Mouse (Mus musculus): Measurements from ENCODE around the gene Agbl5.

- no peak for TF ChIP-seq POLR2A (IDR thresholded peaks at IDR 0.05; ENCODE audit: insufficient read length, low read depth)
- TF ChIP-seq MYOD1 (IDR thresholded peaks at IDR 0.05; ENCODE audit: control insufficient read depth in 1 of 3, insufficient read length in 2 of 3, low read depth in 2 of 3) = no peak
- no peak for TF ChIP-seq E2F4 (IDR thresholded peaks at IDR 0.05; ENCODE audit: insufficient read depth)
- no peak for TF ChIP-seq POLR2AphosphoS2 (IDR thresholded peaks at IDR 0.05; ENCODE audit: insufficient read length, low read depth)
- no peak for TF ChIP-seq MYOG (IDR thresholded peaks at IDR 0.05; ENCODE audit: control insufficient read depth in 1 of 3, insufficient read depth in 1 of 3, insufficient read length in 2 of 3, low read depth in 2 of 3)
- no peak for TF ChIP-seq MAX (IDR thresholded peaks at IDR 0.05; ENCODE audit: low read depth)
- TF ChIP-seq USF1 (IDR thresholded peaks at IDR 0.05; ENCODE audit: low read depth) = no peak
Observed at GRCm38 (mm10) chr5:30917348-30917747, 28.9 kb downstream of the Agbl5 start.
